Mouse (Mus musculus): ENCODE measurements around the gene Rbks.
"Not testable (repeated sequence)": the region's sequence is repeated elsewhere in the genome, so short reads cannot be mapped to it uniquely, and the experiment has no call there.

Rbks gene

DNA sequence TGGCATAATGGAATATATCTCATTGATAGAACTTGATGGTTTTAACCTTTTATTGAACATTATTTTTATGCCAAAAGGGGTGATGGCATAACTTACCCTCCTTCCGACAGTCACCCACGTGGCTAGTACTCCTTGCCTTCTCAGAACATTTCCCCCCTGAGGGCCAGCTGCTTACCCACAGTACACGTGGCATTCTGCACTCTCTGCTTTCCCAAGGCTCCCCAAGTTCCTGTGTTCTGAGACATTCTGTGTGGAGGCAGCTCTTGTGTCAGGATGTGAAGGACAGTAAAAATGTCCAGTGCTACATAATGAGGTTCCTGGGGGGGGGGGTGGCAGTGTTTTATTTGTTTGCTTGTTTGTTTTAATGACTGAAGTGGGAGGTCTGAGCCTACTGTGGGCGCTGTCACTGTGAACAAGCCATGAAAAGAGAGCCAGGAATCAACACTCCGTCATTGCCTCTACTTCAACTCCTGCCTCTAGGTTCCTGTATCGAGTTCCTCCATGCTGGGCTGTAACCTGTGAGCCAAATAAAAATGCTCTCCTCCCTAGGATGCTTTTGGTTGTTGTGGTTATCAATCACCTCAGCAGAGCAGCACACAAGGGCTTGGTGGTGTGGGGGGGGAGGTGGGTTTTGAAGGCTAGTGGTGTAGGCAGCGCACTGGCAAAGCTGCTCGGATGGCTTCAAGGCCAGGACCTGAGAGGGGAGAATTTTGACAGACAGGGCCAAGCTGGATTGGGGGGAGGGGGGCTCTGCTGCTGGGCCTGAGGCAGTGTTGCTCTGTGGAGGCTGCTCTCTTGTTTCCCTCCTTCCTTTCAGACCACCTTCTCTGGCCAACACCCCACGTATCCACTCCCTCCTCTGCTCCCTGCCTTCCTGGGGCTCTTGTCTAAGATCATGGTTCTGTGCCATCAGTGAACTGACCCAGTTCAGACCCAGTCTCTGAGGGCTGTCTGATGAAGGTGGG lies 69.6 kb downstream of the Rbks start:
- DNase-seq (ENCODE audit: low read depth in 1 of 2, low spot score in 2 of 2): no peak

DNA sequence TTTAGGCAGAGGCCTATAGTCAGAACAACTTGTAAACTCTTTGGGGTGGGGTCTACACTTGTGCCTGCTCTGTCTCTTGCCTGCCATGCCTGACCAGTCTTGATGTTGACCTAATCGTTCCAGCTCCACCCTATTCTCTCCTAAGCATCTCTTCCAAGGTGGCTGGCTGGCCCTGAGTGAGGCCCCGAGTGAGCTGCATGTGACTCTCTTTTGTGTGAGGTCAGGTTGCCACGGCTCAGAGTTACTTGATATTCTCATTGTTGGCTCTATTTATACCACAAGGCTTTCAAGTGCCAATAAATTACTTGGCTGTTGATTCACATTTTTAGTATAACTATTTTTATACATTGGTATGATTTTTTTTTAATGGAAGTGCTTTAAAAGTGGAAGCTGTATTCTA lies 70.3 kb downstream of the Rbks start:
- no peak for DNase-seq (ENCODE audit: low read depth in 1 of 2, low spot score in 2 of 2)

DNA sequence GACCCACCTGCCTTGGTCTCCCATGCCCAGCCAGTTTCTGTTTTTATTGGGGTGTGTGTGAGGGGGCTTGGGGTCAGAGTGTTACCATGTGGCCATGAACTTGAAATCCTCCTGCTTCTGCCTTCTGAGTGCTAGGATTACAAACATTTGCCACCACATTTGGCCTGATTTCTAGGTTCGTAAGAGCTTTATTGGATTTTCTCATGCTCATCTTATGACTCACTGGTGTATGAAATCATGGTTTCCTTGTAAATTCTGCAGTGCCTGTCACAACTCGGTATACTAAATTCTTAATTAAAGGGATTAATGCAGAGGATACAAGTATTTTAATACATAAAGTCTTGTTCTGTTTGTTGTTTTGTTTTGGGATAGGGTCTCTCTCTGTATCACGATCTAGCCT lies 77.1 kb downstream of the Rbks start:
- no peak for DNase-seq (ENCODE audit: low read depth in 1 of 2, low spot score in 2 of 2)

DNA sequence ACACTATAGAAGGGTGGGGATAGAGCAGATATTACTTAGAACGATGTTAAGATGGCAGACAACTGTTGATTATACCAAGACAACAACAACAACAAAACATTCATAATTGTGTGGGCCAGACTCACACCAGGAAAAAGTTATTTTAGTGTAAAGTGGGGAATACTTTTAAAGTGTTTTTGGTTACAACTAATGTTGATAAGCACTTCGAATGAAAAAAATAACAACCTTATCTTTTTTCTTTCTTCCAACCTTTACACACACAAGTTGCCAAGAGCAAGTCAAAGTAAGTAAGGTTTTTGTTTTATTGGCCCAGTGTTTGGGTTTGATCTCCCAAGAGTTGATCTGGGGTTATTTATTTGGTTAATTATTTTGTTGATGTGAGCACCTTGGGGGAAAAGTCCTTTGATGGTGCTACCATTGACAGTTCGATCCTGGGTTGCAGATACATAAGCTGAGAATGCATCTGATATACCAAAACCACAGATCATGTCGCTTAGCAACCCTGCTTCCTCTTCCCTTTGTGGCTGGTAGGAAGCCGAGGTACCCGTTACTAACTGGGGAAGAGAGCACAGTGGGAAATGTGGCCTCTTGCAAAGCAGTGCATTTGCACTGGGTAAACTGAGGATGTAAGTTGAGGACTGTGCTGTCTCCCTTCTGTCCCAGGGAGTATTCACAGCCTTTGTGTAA lies 82.9 kb downstream of the Rbks start:
- DNase-seq (ENCODE audit: low read depth in 1 of 2, low spot score in 2 of 2): peak in 1 of 2 experiments; percentile 13

DNA sequence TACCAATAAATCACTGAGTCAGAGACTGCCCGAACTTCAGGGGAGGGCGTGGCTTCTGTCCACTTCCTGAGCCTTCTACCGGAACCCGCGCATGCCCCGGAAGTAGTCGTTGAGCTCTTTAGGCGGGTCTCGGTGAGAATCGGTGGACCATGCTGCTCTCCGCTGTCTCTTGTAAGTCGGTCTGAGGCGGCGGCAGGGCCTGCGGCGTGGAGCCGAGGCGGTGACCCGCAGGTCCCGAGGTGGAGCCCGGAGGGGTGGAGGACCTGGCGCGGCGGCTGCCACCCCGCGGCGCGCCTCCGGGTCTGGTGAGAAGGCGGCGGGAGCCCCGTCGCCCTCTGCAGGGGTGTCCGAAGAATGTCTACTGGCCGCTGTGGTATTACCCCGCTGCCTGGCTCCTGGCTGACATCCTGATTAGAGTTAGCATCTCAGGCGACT lies 83.6 kb downstream of the Rbks start:
- DNase-seq (ENCODE audit: low read depth in 1 of 2, low spot score in 2 of 2): peak; percentile 31 to 70

DNA sequence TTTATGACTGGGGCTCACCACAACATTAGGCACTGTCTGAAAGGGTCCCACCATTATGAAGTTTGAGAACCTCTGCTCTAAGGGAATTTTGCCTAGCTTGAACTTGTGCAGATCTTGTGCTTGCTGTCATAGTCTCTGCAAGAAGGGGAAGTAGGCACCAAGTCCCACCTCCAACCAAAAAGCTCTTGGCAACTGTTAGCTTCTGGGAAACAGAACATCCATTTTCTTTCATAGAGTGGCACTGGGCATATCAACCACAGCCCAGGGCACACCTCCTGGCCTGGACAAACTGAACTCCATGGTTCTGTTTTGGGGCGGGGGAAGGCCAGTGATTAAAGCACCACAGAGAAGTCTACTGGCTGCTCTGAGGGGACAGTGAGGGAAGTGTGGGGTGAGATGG lies 86.2 kb downstream of the Rbks start:
- no peak for DNase-seq (ENCODE audit: low read depth in 1 of 2, low spot score in 2 of 2)

DNA sequence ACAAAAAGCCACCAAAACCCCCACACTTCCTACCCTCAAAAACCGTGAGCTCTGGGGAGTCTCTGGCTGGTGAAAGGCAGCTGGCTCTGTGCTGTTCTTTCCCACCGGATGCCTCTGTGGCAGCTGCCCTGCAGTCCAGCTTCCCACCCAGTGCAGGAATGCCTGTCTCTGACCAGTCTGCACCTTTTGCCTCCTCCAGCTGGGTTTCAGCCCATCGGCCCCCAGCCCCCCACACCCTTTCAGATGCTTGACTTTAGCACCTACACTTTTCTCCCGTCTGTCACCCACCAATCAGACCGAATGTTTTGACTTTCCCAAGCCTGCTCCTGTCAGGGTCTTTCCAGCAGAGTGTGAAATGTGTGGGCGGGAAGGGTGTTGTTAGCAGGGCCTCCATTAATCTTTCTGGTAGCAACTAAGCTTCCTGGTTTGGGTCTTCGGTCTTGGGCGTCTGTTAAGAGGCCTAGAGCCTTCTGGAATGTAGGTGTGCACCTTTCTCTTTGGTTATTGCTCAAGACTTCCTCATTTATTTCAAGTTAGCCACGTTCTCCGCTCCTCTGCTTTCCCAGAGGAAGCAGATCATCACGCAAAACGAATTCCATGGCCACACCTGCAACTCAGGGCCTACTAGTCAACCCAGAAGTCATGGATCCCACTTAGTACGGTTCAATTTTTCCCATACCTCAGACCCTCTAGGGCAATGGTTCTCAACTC lies 86.9 kb downstream of the Rbks start:
- DNase-seq (ENCODE audit: low read depth in 1 of 2, low spot score in 2 of 2): no peak

DNA sequence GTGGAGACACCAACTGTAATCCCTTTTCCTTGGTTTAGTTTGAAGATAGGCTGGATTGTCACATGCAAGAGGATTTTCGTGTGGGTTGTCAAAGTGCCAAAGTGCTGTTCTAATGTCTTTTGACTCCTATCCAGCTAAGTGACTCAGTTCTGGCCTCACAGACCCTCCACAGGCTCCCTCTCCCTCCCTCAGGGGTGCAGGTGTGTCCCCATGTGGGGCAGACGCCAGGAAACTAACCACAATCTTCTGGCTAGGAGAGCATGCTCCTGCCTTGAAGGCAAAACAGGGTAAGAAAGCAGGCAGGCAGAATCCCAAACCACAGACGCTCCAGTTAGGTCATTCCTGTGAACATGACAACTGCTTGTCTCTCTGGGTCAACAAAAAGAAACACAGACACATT lies 91.3 kb downstream of the Rbks start:
- DNase-seq (ENCODE audit: low read depth in 1 of 2, low spot score in 2 of 2): no peak

DNA sequence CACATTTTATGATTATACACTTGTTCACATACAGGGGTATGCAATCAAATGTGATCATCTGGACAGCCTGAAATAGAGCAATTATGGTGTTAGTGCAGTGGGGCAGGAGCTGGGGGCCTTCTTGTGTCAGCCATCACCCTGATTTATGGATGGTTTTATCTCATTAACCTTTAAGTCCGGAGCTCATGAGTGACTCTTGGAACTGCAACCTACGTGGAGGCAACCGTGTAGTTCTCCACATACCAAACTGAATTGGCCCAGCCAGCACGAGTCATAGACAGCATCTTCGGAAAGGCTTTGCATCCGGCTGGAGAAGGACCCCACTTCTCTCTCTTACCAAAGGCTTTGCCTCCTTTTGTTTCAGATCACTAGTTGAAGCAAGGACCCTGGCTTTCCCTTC lies 93.7 kb downstream of the Rbks start:
- DNase-seq (ENCODE audit: low read depth in 1 of 2, low spot score in 2 of 2): no peak

DNA sequence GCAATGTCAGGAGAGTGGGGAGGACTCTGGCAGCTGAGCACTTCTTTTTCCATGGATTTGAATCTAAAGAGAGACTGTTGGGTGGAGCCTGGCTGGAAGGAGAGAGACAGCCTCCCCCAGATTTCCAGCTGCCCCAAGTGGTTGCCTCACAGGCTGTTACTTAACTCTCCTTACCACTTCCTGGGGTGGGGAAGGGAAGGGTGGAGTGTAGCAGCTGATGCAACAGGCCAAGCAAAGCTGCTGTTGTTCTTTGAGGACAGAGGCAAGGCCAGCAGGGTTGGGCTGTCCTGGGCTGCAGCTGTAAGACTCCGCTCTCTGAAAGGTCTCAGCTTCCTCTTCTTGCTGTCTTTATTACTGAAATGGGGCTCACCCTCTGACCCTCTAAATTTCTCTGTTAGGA lies 95.0 kb downstream of the Rbks start:
- peak; percentile 79 to 89 for DNase-seq (ENCODE audit: low read depth in 1 of 2, low spot score in 2 of 2)

DNA sequence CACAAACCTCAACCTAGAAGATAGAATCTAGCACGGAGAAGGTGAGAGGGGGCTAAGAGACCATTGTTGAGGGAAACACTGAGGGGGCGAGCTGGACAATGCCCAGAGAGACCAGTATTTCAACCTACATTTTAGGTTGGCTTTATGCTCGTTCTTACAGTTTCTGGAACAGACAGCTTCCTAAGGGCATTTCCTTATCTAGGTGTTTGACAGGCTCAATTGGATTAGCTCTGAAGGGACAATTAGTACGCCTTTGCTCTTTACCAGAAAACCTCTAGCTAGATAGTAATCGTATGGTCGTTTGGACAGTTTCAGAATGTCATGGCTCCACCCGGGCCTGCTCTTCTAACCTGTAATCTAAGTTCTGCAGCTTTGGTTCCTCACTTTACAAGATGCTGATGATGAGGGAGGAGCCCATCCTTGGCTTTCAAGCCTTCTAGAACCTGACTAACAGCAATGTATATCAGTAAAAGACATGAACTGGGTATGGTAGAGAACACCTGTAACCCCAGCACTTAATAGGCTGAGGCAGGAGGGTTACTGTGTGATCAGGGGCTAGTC lies 96.2 kb downstream of the Rbks start:
- DNase-seq (ENCODE audit: low read depth in 1 of 2, low spot score in 2 of 2): no peak

DNA sequence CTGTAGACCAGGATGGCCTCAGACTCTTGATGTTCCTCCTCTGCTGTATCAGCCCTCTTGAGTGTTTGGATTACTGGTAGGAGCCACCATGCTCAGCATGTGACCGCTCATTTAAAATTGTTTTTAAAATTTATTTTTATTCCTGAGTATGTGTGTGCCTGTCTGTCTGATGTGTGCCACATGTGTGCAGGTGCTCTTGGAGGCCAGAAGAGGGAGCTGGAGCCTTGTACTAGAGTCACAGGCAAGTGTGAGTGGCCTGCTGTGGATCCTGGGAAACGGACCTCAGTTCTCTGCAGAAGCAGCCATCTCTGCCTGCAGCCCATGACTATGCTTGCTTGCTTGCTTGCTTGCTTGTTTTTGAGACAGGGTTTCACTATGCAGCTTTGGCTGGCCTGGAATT lies 98.3 kb downstream of the Rbks start:
- DNase-seq (ENCODE audit: low read depth in 1 of 2, low spot score in 2 of 2): no peak

DNA sequence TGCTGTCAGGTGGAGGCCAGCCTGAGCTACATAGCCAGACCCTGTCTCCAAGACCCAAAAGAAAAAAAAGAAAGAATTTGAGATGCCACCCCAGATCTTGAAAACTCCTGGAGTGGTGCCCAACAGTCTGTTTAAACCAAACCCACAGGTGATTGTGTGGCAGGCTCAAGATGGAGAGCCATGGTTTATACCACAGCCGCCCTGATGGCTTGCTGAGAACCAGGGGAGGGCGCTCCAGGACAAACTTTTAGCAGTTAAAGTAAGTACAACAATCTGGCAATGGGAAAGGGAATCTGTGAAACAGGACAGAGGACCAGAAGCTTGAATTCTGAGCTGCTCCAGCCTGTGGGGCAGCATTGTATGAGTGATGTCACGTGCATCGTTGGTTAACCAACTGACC lies 98.8 kb downstream of the Rbks start:
- DNase-seq (ENCODE audit: low read depth in 1 of 2, low spot score in 2 of 2): no peak

DNA sequence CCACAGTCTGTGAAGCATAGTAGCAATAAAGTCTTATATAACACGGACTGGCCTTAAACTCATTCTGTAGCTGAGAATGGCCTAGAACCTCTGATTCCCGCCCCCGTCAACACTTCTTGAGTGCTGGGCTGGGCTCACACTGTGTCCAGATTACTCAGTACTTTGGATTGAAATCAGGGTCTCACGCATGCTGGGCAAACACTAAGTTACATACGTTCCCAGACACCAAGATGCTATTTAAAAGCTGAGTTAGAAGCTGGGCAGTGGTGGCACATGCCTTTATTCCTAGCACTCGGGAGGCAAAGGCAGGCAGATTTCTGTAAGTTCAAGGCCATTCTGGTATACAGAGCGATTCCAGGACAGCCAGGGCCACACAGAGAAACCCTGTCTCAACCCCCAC lies 99.3 kb downstream of the Rbks start:
- no peak for DNase-seq (ENCODE audit: low read depth in 1 of 2, low spot score in 2 of 2)

DNA sequence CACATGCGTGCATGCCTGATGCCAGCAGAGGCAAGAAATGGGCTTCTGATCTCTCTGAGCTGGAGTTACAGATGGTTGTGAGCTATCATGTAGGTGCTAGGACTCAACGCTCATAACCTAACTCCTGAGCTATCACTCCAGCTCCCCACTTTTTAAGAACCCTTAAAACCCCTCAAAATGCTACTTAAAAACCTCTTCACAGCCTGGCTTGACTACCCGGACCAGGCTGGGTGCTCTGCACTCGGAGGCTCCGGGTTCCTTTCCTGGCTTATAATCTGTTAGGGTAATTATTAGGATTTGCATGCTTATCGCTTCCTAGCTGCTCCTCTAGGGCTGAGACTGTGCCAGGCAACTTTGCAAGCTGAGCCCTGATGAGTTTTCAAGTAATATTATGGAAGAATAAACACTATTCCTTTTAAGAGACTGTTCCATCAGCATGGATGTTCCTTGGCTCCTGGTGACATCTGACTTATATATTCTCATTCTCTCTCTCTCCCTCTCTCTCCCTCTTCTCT lies 99.9 kb downstream of the Rbks start:
- no peak for DNase-seq (ENCODE audit: low read depth in 1 of 2, low spot score in 2 of 2)

DNA sequence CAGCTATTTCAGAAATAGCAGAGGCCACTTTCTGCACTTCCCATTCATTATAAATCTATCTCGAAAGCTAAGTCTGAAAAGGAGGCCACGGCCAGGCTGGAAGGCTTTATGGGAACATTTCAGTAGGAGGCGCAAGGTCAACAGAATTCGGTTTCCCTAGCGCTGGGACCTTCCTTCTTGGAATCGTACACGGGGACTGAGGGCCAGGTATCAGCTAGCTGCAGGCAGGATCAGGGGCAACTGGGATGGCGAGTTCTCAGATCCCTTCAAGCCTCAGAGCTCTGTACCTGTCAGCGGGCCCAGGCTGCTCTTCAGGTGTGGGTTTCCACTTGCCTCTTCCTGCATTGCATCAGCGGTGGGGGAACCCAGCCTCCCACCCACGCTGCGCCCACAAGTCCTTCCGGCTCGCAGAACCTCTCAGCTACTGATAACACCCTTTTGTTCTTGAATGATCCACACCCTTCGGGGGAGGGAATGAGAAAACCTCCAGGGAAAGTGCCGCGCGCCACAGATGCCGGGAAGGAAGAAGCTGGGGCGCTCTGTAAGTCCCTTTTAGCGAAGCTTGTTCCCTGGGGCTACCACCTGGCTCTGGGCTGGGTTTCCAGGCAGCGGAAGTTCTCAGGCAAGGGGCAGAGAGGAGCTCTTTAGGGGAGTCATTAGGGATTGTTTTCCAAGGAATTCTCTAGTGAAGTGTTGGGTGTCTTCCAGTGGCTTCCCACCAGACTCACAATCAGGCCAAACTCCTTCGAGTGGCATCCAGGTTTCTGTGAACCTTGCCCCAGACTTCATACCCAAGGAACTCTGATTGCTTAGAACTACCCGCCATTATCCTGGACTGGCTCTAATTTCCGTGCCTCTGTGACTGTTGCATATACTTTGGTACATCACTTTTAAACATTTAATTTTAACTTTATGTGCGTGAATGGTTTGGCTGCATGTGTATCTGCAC lies 100.7 kb downstream of the Rbks start, which contains the start of gene Mrpl33:
Gene Mrpl33, plus strand, starts transcription at position 455 of the 949 bp plus-strand sequence.
- peak in 1 of 2 experiments; percentile 17 for DNase-seq (ENCODE audit: low read depth in 1 of 2, low spot score in 2 of 2)

DNA sequence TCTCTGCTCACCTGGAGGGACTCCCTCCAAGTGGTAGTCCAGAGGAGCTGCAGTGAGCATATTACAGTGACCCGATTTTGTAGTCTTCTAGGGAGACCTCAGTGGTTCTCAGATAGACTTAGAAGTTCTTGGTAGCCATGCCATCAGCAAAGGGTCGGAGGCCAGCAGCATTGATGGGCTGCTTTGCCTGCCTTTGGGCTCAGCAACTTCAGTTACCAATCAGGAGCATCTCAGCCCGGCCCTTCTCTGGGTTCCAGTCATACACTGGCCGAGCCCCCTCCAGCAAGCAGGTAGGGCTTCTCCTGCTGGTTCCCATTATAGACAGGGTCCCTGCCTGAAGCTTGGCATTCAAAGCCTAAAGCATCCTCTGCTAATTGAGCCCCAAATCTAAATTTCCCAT lies 101.6 kb downstream of the Rbks start:
- no peak for DNase-seq (ENCODE audit: low read depth in 1 of 2, low spot score in 2 of 2)

DNA sequence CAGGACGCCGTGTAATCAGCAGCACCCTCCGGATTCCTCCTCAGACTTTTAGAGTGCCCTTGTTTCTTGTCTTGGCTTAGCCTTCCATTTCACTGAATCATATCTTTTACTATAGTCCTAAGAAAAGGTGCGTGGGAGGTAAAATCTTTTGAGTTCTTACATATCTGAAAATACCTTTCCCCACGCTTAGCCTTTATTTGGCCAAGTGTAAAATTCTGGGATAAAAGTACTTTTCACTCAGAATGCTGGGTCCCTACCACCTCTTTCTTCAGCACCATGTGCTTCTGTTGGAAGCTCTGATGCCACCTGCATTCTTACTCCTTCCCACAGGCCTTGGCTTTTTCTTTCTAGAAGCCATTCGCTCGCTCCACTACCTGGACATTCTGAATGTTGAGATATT lies 106.3 kb downstream of the Rbks start:
- DNase-seq (ENCODE audit: low read depth in 1 of 2, low spot score in 2 of 2): no peak

DNA sequence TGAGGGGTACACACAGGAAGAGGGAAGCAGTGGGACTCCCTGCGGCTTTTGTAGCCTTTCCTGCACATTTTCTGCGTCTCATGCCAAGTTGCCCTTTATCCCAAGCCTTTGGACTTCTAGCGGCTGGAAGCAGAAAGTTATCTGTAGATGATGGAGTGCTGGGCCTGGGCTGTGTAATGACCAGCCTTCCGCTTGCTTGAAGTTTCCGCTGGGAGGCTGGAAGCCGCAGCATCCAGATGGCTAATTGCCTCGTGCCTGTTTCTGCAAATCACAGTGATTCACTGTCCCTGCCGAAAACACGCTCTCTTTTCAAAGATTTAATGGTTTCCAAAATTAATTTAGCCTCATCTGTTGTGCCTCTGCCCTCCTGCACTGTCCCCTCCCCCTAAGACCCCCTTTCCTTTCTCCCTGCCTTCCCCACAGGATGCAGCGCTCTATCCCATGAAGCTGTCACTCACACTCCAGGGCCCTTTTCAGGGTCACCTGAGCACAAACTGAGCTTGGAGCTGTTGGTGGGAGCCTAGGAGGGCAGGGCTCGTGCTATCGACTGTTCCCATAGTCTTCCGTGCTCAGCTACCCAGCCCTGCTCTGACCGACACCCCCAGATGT lies 107.6 kb downstream of the Rbks start:
- DNase-seq (ENCODE audit: low read depth in 1 of 2, low spot score in 2 of 2): no peak

DNA sequence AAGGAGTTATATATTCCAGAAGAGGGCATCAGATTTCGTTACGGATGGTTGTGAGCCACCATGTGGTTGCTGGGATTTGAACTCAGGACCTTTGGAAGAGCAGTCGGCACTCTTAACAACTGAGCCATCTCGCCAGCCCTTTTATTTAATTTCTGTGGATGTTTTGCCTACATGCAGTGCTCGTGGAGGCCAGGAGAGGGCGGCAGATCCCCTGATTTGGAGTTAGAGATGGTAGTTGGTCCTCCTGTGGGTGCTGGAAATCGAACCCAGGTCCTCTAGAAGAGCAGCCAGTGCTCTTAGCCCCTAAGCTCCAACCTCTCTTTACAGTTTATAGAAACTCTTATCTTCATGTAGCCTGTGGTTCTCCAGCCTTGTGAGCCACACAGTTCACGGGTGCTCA lies 108.8 kb downstream of the Rbks start:
- not testable (repeated sequence) for DNase-seq (ENCODE audit: low read depth in 1 of 2, low spot score in 2 of 2)

Measured in monocyte, adult 2 months (primary cell).